Mouse (Mus musculus) CD4-positive, CD25-positive, alpha-beta regulatory T cell, adult 4 months (primary cell): ENCODE data around the gene Rhox2h. TPM values are rescaled to one million over a fixed set of nuclear protein-coding genes. Genes with fewer than 3 reads are reported as not detected.
"Not testable (repeated sequence)": the region's sequence is repeated elsewhere in the genome, so short reads cannot be mapped to it uniquely, and the experiment has no call there.

Experiments used
- ATAC-seq: one replicate; pipeline ENCODE4 v1.8.0; 2017
- polyA plus RNA-seq, 2 experiments: library from polyadenylated mRNA; unstranded; fragments of 100-300 nt; shearing (Covaris generic); gene quantifications; one replicate each; pipeline ENCODE4 v1.2.1; 2017

Rhox2h gene
- not detected for polyA plus RNA-seq

DNA sequence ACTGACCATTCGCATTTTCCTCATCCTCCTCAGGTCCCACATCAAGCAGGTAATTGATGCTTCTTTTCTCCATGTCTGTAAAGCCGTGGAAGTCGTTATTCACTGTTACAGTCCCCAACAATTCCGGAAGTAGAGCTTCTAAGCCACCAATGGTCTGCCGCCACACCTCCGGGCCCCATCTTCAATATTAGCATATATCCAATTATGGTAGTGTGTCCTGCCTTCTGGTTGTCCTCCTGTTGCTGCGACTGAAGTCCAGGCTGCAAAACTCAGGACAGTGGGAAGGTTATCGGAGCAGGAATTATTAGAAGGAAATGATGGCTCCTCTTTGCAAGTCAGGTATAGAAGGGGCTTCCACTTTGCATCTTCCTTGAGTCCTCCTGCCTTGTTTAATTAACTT lies at the start of gene Rhox2h:
Rhox2h (minus strand) TSS at position 101 of the 400 bp plus-strand sequence.
- not testable (repeated sequence) for ATAC-seq

DNA sequence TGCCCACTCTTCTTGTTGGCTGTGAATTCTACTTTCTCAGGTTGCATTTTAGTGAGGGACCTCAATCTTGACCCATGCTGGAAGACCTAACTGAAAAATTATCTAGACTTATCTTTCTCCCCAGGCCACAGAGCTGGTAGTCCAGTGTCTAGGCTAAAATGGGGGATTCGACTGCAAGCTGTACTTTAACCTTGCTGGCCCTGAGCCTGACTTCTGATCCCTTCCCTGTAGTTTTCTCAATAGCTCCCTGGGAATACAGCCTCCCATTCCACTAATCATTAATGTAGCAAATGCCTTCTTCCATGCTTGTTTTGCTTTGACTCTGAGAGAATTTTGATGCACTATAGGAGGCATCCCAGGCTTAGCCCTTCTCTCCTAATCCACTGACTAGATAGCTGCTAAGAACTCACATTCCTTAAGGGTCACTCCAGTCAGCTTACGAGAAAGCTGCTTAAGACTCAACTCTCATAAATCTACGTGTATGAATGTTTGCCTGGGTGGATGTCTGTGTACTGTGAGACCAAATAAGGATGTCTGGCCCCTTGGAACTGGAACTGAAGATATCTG lies 28.8 kb upstream of the Rhox2h start:
- no peak for ATAC-seq

DNA sequence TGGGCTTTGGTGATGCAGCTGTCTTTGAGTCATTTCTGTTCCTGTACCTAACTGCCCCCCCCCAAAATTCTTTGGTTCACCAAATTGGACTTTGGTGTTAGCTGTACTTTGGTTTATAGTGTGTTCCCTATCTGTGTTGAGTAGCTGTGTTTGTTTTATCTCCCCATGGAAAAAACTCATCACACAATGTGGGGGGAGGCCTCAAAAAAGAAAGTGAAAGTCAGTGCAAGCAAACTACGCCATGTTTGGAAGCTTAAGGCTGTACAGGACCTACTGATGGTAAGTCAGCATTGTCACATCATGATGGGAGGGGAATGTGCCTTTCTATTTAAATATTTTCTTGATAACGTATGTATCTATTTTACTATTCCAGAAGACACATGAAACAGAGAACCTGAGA lies 19.2 kb upstream of the Rhox2h start:
- ATAC-seq: no peak

DNA sequence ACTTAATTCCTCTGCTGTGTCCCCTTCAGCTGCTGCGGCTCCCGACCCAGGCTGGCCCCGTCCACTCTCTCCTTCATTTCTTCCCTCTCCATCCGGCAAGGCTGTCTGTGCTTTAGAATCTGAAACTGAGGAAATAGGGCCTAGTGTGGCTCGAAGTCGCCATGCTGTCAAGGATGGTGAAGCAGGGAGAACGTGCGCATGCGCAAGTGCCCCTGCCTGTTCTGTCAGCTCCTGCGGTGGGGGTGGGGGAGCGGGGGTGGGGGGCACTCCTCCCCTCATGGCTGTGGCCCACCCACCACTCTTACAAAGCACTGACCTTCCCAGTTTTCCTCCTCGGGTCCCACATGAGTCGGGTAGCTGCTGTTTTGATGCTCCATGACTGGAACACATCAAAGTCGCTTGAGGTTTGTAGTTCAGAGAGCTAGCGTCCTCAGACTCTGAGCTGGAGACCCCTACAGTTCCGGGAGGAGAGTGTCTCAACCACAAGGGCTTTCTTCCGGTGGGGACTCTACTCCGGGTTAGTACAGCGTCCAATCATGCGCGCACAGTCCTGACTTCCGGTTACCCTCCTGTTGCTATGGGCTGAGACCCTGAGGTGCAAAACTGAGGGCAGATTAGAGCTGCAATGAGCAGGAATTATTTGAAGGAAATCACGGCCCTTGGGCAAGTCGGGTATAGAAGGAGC lies 10.1 kb upstream of the Rhox2h start:
- ATAC-seq: no peak

DNA sequence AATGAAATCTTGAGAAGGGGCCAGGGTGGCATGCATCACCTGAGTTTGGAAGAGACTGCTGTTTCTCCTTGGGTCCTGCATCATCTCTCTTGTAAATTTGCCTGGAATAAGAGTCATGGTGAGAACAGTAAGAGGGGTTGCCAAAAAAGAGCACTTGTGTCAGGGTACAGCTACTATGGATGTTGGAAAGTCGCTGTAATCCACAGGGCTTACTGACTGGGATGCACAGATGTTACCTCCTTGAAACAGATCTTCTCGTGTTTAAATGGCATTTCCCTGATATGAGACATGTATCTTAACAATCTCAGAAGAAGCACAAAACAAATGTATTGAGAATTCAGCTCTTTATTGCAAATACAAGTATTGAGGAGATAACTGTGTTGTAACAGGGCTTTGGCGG lies 4.4 kb downstream of the Rhox2h start, which contains the start of gene Rhox3h:
Rhox3h (minus strand) TSS at position 101 of the 400 bp plus-strand sequence.
- ATAC-seq: not testable (repeated sequence)

DNA sequence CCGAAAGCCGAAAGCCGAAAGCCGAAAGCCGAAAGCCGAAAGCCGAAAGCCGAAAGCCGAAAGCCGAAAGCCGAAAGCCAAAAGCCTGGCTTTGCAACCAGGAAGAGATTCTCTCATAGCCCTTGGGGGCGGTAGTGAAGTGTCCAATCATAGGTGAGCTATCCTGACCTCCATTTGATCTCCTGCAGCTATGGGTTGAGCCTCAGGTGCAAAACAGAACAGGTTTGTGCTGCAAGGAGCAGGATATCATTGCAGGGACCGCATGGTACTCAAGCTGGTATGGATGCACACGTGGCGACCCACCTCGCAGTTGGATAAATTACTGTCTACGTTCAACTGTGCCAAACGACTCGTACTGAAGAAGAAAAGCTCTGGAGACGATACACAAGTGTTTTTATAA lies 21.9 kb downstream of the Rhox2h start, which contains the start of gene Rhox4g:
Rhox4g (minus strand) TSS at position 101 of the 400 bp plus-strand sequence.
- not testable (repeated sequence) for ATAC-seq

DNA sequence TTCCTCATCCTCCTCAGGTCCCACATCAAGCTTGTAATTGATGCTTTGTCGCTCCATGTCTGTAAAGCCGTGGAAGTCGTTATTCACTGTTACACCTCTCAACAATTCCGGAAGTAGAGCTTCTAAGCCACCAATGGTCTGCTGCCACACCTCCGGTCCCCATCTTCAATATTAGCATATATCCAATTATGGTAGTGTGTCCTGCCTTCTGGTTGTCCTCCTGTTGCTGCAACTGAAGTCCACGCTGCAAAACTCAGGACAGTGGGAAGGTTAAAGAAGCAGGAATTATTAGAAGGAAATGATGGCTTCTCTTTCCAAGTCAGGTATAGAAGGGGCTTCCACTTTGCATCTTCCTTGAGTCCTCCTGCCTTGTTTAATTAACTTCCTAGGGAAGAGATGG lies 29.7 kb downstream of the Rhox2h start, which contains the start of gene Rhox2g:
Rhox2g (minus strand) TSS at position 101 of the 400 bp plus-strand sequence.
- ATAC-seq: not testable (repeated sequence)

DNA sequence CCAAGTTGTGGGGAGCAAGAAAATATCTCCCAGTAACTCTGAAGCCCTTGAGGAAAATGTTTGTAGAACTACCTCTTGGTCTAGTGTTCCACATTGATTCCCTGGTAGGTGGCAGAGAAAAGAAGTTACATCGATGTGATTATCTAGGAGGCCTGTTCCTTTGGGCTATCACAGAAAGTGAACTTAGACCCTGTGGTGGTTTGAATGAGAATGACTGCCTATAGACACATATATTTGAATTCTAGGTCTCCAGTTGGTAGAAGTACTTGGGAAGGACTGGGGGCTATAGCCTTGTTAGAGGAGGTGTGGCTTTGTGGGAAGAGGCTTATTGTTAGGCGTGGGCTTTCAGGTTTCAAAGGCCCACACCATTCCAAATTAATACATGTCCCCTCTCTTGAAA lies 44.6 kb downstream of the Rhox2h start, which contains the start of gene Rhox3g:
Rhox3g (minus strand) TSS at position 101 of the 400 bp plus-strand sequence.
- ATAC-seq: not testable (repeated sequence)

Other genes with a start within 250 kb of the Rhox2h start
- not detected for gene Rhox4b, start 240.8 kb downstream of the Rhox2h start, polyA plus RNA-seq
- gene Rhox2c, start 219.6 kb downstream of the Rhox2h start, polyA plus RNA-seq: not detected
- not detected for gene Rhox3c, start 214.7 kb downstream of the Rhox2h start, polyA plus RNA-seq
- not detected for gene Rhox4c, start 192.9 kb downstream of the Rhox2h start, polyA plus RNA-seq
- gene Rhox2d, start 179.8 kb downstream of the Rhox2h start, polyA plus RNA-seq: not detected
- under 1 TPM in 1 of 2 experiments, not detected in 1; 0.46 TPM for gene Rhox4d, start 158.9 kb downstream of the Rhox2h start, polyA plus RNA-seq
- not detected for gene Rhox2e, start 142.8 kb downstream of the Rhox2h start, polyA plus RNA-seq
- gene Rhox3e, start 131.3 kb downstream of the Rhox2h start, polyA plus RNA-seq: not detected
- not detected for gene Rhox4e, start 115.9 kb downstream of the Rhox2h start, polyA plus RNA-seq
- gene Rhox2f, start 101.9 kb downstream of the Rhox2h start, polyA plus RNA-seq: not detected
- gene Rhox3f, start 92.3 kb downstream of the Rhox2h start, polyA plus RNA-seq: not detected
- gene Rhox4f, start 65.6 kb downstream of the Rhox2h start, polyA plus RNA-seq: not detected
- gene Rhox3g, start 44.7 kb downstream of the Rhox2h start, polyA plus RNA-seq: not detected
- gene Rhox2g, start 29.8 kb downstream of the Rhox2h start, polyA plus RNA-seq: not detected
- not detected for gene Rhox4g, start 21.9 kb downstream of the Rhox2h start, polyA plus RNA-seq
- gene Rhox3h, start 4.5 kb downstream of the Rhox2h start, polyA plus RNA-seq: not detected
- gene Rhox5, start 131.6 kb upstream of the Rhox2h start, polyA plus RNA-seq: not detected
- gene Rhox6, start 153.6 kb upstream of the Rhox2h start, polyA plus RNA-seq: not detected
- gene Rhox7a, start 158.4 kb upstream of the Rhox2h start, polyA plus RNA-seq: not detected
- under 1 TPM in 1 of 2 experiments, not detected in 1; 0.36 TPM for gene Rhox8, start 205.7 kb upstream of the Rhox2h start, polyA plus RNA-seq
- gene Rhox7b, start 224.0 kb upstream of the Rhox2h start, polyA plus RNA-seq: not detected
- gene Rhox9, start 228.5 kb upstream of the Rhox2h start, polyA plus RNA-seq: not detected